Mouse (Mus musculus): ENCODE data around the gene Park7. TPM values are rescaled to one million over a fixed set of nuclear protein-coding genes. Genes with fewer than 3 reads are reported as not detected.
"Not testable (repeated sequence)": the region's sequence is repeated elsewhere in the genome, so short reads cannot be mapped to it uniquely, and the experiment has no call there.

Gene Park7
- total RNA-seq, 2 experiments from 2014 or later = 207 to 213 TPM

- no peak for DNase-seq
- intact Hi-C loops (cut with DNase I) = no loop called here
Observed at GRCm38 (mm10) chr4:150882632-150883031, 31.6 kb downstream of the Park7 start.

- intact Hi-C loops (cut with DNase I) = no loop called here
- DNase-seq = no peak
Observed at GRCm38 (mm10) chr4:150880364-150880763, 33.9 kb downstream of the Park7 start.

- no peak for DNase-seq
- intact Hi-C loops (cut with DNase I) = no loop called here
Observed at GRCm38 (mm10) chr4:150879631-150880030, 34.6 kb downstream of the Park7 start.

- DNase-seq = no peak
- intact Hi-C loops (cut with DNase I) = no loop called here
Observed at GRCm38 (mm10) chr4:150875393-150875792, 38.8 kb downstream of the Park7 start.

GRCm38 (mm10) chr4:150874416-150874815 lies 39.8 kb downstream of the Park7 start:
- intact Hi-C loops (cut with DNase I); DNase-seq: not testable (repeated sequence)

- intact Hi-C loops (cut with DNase I) = no loop called here
- DNase-seq = no peak
Observed at GRCm38 (mm10) chr4:150872681-150873080, 41.6 kb downstream of the Park7 start.

- DNase-seq = peak; percentile 39
- intact Hi-C loops (cut with DNase I) = no loop called here
Observed at GRCm38 (mm10) chr4:150872139-150872651, 42.0 kb downstream of the Park7 start.

GRCm38 (mm10) chr4:150871392-150872138 lies 42.7 kb downstream of the Park7 start:
- intact Hi-C loops (cut with DNase I) = no loop called here
- DNase-seq = no peak

- DNase-seq = no peak
- intact Hi-C loops (cut with DNase I) = no loop called here
Observed at GRCm38 (mm10) chr4:150870963-150871391, 43.3 kb downstream of the Park7 start.

- no peak for DNase-seq
- intact Hi-C loops (cut with DNase I) = no loop called here
Observed at GRCm38 (mm10) chr4:150869276-150870197, 44.7 kb downstream of the Park7 start.

GRCm38 (mm10) chr4:150868859-150869258 lies 45.4 kb downstream of the Park7 start:
- DNase-seq = no peak
- intact Hi-C loops (cut with DNase I) = no loop called here

GRCm38 (mm10) chr4:150868161-150868560 lies 46.1 kb downstream of the Park7 start:
- intact Hi-C loops (cut with DNase I) = no loop called here
- no peak for DNase-seq

GRCm38 (mm10) chr4:150866494-150866893 lies 47.7 kb downstream of the Park7 start:
- intact Hi-C loops (cut with DNase I) = no loop called here
- DNase-seq = no peak

- DNase-seq = no peak
- intact Hi-C loops (cut with DNase I) = no loop called here
Observed at GRCm38 (mm10) chr4:150866069-150866468, 48.2 kb downstream of the Park7 start.

GRCm38 (mm10) chr4:150865371-150865770 lies 48.9 kb downstream of the Park7 start:
- intact Hi-C loops (cut with DNase I) = no loop called here
- no peak for DNase-seq

- intact Hi-C loops (cut with DNase I) = no loop called here
- no peak for DNase-seq
Observed at GRCm38 (mm10) chr4:150862626-150863375, 51.4 kb downstream of the Park7 start.

- no peak for DNase-seq
- intact Hi-C loops (cut with DNase I) = no loop called here
Observed at GRCm38 (mm10) chr4:150861161-150861560, 53.1 kb downstream of the Park7 start.

- no peak for DNase-seq
- intact Hi-C loops (cut with DNase I) = no loop called here
Observed at GRCm38 (mm10) chr4:150860526-150860925, 53.7 kb downstream of the Park7 start.

GRCm38 (mm10) chr4:150855346-150855745 lies 58.9 kb downstream of the Park7 start:
- intact Hi-C loops (cut with DNase I) = no loop called here
- no peak for DNase-seq

GRCm38 (mm10) chr4:150854839-150855246 lies 59.4 kb downstream of the Park7 start:
- intact Hi-C loops (cut with DNase I) = loop anchor here (5.0 kb wide), 1 partner anchor 198 kb away; no protein-coding TSS in a partner anchor
- peak; percentile 98 for DNase-seq

Measured in left cerebral cortex, postnatal 4 days (tissue).